Mouse (Mus musculus): ENCODE data around the gene Camk2d. TPM values are rescaled to one million over a fixed set of nuclear protein-coding genes. Genes with fewer than 3 reads are reported as not detected.

The Camk2d gene
- polyA plus RNA-seq, 1 experiment from 2014 or later, result 40.9 TPM

GRCm38 (mm10) chr3:126886644-126887043 lies 290.5 kb downstream of the Camk2d start:
- WGBS, result 80% methylated on average over 4 of the region's 4 CpGs
- ATAC-seq (ENCODE audit: low read depth) (no peak), DNase-seq (ENCODE audit: low spot score) (no peak)
- no peaks in the 10 kb centered on the region for H3K36me3 ChIP-seq (ENCODE audit: control insufficient read depth, insufficient read depth, low read length)
- H3K4me1 ChIP-seq (ENCODE audit: control insufficient read depth, insufficient read depth, low read length), result no peaks in the 10 kb centered on the region
- H3K4me3 ChIP-seq (ENCODE audit: low read depth, low read length), result no peak overlapping the region
- no peaks in the 10 kb centered on the region for H3K9me3 ChIP-seq (ENCODE audit: control insufficient read depth, low read length)
- H3K9ac ChIP-seq (ENCODE audit: low read depth, low read length), result no peak overlapping the region
- H3K4me2 ChIP-seq (ENCODE audit: low read depth, low read length), result no peak overlapping the region
- no peak overlapping the region for H3K27ac ChIP-seq (replicated peaks; ENCODE audit: low read depth, low read length)
- no peaks in the 10 kb centered on the region for H3K27me3 ChIP-seq (replicated peaks; ENCODE audit: control insufficient read depth, insufficient read depth, low read length)

Other genes with a start within 250 kb of the Camk2d start
- gene Arsj, start 232.6 kb upstream of the Camk2d start, polyA plus RNA-seq (2014; fragmentation: Nextera tagmentation; extraction: Ambion mirVana), result 5.0 and 5.6 TPM in 2 replicates

Data from embryonic facial prominence, embryonic 14.5 days (tissue).